Mouse (Mus musculus) common myeloid progenitor, adult 5-6 weeks (primary cell): ENCODE data around the gene Sept9. TPM values are rescaled to one million over a fixed set of nuclear protein-coding genes. Genes with fewer than 3 reads are reported as not detected.

Experiments
- ATAC-seq: replicated peaks from 2 replicates; pipeline ENCODE4 v1.8.0; 2016; ENCODE audit warnings: low read depth, mild to moderate bottlenecking, moderate TSS enrichment, inconsistent platforms; ENCODE audit not compliant: poor library complexity, severe bottlenecking
- total RNA-seq: library from RNA; stranded (forward); fragments of 200-1000, 187-1606 nt; gene quantifications from 2 replicates; pipeline ENCODE4 v1.2.3, GENCODE M21; 2017

Sept9 gene
- total RNA-seq, 1 experiment from 2014 or later = 123 TPM

- peak; percentile 65 for ATAC-seq
Observed at GRCm38 (mm10) chr11:117174924-117175323, 24.5 kb upstream of the Sept9 start.

- no peak for ATAC-seq
Observed at GRCm38 (mm10) chr11:117175472-117175871, 24.0 kb upstream of the Sept9 start.

- peak; percentile 45 for ATAC-seq
Observed at GRCm38 (mm10) chr11:117176304-117176703, 23.2 kb upstream of the Sept9 start.

GRCm38 (mm10) chr11:117176900-117177299 is 22.6 kb upstream of the Sept9 start:
- ATAC-seq = no peak

- peak; percentile 67 for ATAC-seq
Observed at GRCm38 (mm10) chr11:117177303-117177979, 22.0 kb upstream of the Sept9 start.

- ATAC-seq = no peak
Observed at GRCm38 (mm10) chr11:117179902-117180301, 19.6 kb upstream of the Sept9 start.

GRCm38 (mm10) chr11:117182808-117183207 is 16.7 kb upstream of the Sept9 start:
- no peak for ATAC-seq

GRCm38 (mm10) chr11:117183299-117183698 is 16.2 kb upstream of the Sept9 start:
- ATAC-seq = no peak

GRCm38 (mm10) chr11:117183841-117184240 is 15.6 kb upstream of the Sept9 start:
- no peak for ATAC-seq

GRCm38 (mm10) chr11:117185076-117185933 is 14.2 kb upstream of the Sept9 start:
- ATAC-seq = no peak

- no peak for ATAC-seq
Observed at GRCm38 (mm10) chr11:117191524-117191923, 7.9 kb upstream of the Sept9 start.

GRCm38 (mm10) chr11:117194475-117194937 is 5.0 kb upstream of the Sept9 start:
- 0 out of 2 replicates have a peak, but pooled peaks have one; percentile 29 for ATAC-seq

- ATAC-seq = no peak
Observed at GRCm38 (mm10) chr11:117195616-117196015, 3.8 kb upstream of the Sept9 start.

GRCm38 (mm10) chr11:117196681-117197080 is 2.8 kb upstream of the Sept9 start:
- ATAC-seq = peak; percentile 30

GRCm38 (mm10) chr11:117198122-117198521 is 1.3 kb upstream of the Sept9 start:
- ATAC-seq = peak; percentile 33

- no peak for ATAC-seq
Observed at GRCm38 (mm10) chr11:117201846-117202245, 2.4 kb downstream of the Sept9 start.

GRCm38 (mm10) chr11:117204606-117205005 is 5.1 kb downstream of the Sept9 start:
- ATAC-seq = no peak

- ATAC-seq = no peak
Observed at GRCm38 (mm10) chr11:117205042-117205441, 5.6 kb downstream of the Sept9 start.

GRCm38 (mm10) chr11:117205447-117205846 is 6.0 kb downstream of the Sept9 start:
- ATAC-seq = no peak

GRCm38 (mm10) chr11:117207436-117207835 is 8.0 kb downstream of the Sept9 start:
- no peak for ATAC-seq

- ATAC-seq = no peak
Observed at GRCm38 (mm10) chr11:117208151-117208673, 8.8 kb downstream of the Sept9 start.
